Mouse (Mus musculus) kidney, postnatal 4 days (tissue): ENCODE measurements around the gene Srsf9.
"Not testable (repeated sequence)": the region's sequence is repeated elsewhere in the genome, so short reads cannot be mapped to it uniquely, and the experiment has no call there.

Source experiments
- DNase-seq, 2 experiments: peaks; one replicate each; pipeline ENCODE4 v3.0.0; 2021; ENCODE audit warnings: mixed read lengths in 2 of 2

The Srsf9 gene

DNA sequence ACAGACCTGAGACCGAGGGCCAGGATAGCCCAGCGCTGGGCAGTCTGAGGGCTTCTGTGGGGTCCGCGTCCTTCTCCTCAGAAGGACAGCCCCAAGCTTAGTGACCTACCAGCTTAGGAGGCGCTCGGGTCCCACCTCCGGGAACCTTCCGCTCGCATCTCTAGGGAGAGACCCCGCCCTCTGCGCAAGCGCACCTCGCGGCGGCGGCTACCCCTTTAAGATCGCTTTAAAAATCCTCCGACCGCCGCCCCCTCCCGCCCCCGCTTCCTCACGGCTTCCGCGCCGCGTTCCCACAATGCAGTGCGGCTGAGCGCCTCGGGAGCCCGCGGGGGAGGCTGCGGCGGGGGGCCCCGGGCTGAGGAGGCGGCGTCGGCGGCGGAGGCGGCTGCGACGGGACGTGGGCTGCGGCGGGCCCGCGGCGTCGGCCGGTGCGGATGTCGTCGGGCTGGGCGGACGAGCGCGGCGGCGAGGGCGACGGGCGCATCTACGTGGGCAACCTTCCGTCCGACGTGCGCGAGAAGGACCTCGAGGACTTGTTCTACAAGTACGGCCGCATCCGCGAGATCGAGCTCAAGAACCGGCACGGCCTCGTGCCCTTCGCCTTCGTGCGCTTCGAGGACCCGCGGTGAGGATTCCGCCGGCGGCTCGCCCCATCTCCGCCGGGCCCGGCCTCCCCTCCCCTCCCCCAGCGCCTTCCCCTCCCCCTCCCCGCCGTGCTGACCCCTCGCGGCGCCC is at the start of gene Srsf9:
Gene Srsf9 (plus strand): TSS at position 303 of the 735 bp plus-strand sequence.
- DNase-seq, result peak; percentile 97 to 98

- no peak for DNase-seq
Observed at GRCm38 (mm10) chr5:115278053-115278452, 48.9 kb upstream of the Srsf9 start.

DNA sequence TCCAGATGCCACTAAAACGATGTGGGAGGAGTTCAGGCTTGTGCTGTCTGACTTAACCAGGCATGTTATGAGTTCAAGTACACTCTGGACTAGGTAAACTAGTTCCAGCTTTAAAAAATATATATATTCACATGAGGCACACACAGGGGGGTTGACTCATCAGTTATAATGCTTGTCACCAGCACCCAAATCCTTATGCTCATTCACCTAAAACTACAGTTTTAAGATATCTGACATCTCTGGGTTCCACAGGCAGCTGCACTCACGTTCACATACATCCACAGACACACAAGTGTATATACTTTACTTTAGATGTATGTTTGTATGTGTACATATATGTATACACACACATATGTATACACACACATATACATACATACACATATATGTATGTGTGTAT is 48.2 kb upstream of the Srsf9 start:
- no peak for DNase-seq

GRCm38 (mm10) chr5:115279226-115280049 is 47.5 kb upstream of the Srsf9 start, which contains the start of gene Coq5:
Gene Coq5, plus strand, starts transcription at chr5:115279666.
- peak; percentile 89 to 92 for DNase-seq

DNA sequence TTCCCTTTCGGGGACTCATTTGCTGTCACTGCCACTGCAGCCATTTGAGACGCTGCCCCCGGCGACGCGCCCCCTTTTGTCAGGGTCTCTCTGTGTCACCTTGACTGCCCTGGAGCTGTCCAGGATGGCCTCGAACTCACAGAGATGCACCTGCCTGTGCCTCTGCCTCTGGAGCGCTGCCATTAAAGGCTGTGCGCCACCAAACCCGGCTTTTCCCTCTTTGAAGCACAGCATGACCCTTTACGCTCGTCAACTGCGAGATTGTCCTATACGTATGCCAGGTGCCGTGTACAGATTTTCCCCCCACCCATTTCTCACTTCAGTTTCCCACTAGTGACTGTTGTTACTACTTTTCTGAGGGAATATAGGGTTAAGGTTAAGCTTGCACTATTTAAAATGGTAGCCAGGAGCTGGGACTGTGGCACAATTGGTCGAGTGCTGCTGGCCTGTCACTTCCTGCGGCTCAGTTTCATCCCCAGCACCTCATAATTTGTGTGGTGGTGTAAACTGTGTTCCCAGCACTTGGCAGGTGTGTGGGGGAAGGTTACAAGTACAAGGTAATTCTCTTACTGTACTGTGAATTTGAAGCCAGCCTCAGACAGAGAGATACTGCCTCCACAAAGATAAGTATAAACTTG is 46.8 kb upstream of the Srsf9 start:
- peak; percentile 32 to 43 for DNase-seq

GRCm38 (mm10) chr5:115284735-115285134 is 42.2 kb upstream of the Srsf9 start:
- no peak for DNase-seq

GRCm38 (mm10) chr5:115294173-115294572 is 32.8 kb upstream of the Srsf9 start:
- DNase-seq, result peak in 1 of 2 experiments; percentile 16

DNA sequence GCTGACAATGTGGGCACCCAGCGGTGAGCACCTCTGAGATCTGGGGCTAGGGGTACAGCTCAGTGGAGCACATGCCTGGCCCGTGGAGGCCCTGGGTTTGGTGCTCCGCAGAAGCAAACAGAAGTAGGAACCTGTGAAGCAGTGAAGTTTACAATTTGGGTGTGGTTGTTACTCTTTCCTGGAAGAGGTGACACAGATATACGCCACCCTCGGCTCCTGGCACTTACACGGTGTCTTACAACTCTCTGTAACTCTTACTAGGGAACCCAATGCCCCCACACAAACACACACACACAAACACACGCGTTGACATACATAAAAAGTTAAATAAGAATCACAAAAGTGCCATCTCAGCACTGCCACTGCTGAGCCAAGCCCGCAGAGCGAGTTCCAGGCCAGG is 30.6 kb upstream of the Srsf9 start:
- no peak for DNase-seq

GRCm38 (mm10) chr5:115300035-115300744 is 26.8 kb upstream of the Srsf9 start:
- DNase-seq, result peak; percentile 77 to 84

- DNase-seq, result peak; percentile 100
Observed at GRCm38 (mm10) chr5:115300792-115301614, 26.0 kb upstream of the Srsf9 start, which contains the start of gene Dynll1. Gene Dynll1, minus strand, starts transcription at chr5:115300999.

GRCm38 (mm10) chr5:115301615-115302014 is 25.4 kb upstream of the Srsf9 start:
- no peak for DNase-seq

GRCm38 (mm10) chr5:115302190-115302589 is 24.8 kb upstream of the Srsf9 start:
- not testable (repeated sequence) for DNase-seq

DNA sequence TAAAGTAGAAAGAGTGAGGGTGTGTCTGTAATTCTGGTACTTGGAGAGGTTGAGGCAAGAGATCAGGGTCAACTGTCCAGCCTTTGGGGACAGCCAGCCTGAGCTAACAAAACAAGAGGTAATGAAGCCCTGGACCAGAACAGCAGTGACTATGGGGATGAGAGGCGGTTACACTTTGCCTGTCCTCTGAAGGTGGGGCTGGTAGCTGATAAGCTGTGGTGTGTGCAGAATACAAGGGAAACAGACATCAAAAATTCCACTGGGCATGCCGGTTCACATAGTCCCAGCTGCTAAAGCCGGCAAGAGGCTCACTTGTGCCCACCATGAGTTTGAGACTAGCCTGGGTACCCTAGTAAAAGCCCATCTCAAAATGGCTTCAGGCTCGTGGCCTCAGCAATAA is 14.6 kb upstream of the Srsf9 start:
- DNase-seq, result no peak

DNA sequence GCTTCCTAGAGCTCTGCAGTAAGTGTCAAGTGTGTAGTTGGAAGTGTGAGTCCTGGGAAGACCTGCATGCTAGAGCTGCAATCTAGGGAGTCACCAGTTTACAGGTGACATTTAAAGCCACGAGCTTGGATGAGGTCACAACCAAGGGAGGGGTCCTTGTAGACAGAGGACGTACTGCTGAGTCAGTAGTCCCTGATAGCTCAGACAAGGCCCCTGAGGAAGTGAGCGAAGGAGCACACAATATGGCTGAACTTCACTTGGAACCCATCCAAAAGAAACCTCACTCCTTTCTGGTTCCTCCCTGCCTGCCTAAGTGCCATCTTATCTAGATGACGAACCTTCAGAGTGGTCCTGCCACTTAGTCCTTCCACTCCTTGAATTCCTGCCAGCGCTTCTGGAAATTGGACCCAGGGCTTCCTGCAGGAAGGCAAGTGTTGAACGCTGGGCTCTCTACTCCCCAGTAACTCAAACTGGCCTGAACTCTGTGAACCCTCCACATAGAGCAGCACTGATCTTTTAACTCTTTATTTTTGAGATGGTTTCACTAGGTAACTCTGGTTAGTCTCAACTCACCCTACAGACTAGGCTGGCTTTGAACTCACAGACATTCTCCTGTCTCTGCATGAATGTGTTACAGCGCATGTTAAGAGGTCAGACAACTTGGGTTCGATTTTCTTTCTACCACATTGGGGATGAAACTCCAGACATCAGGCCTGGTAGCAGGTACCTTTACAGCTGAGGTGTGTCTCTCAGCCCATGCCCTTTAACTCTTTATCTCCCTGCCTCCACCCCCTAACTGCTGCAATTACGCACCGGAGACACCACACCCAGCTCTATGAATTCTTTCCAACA is 13.9 kb upstream of the Srsf9 start:
- DNase-seq, result no peak

GRCm38 (mm10) chr5:115313668-115313943 is 13.4 kb upstream of the Srsf9 start:
- DNase-seq, result no peak

- DNase-seq, result peak; percentile 32 to 49
Observed at GRCm38 (mm10) chr5:115316968-115317644, 9.9 kb upstream of the Srsf9 start.

DNA sequence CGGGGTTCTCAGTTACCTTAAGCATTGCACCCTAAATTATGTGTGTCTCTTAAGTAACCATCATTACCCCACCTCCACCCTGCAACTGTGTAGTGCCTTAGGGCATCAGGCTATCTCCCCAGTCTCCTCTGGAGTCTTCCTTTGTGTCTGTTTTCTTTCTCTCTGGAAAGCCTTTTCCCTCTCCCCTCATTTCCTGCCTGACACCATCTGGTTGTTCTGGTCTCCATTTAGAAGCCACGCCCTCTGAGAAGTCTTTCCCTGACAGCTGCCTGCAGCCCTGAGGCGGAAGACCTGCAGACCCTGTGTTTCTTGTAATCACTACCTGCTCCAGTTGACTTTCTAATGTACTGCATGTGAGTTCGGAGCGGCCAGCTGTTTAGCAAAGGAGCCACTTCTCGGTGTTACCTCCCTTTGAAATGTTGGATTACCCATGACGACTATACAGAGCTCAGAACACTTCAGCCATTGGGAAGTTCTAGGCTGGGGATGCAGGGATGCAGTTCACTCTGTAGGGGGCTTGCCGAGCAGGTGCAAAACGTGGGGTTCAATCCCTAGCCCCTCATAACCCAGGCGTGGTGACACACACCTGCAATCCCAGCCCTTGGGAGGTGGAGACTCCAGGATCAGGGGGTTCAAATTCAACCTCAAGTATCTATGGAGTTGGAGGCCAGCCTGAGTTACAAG is 9.2 kb upstream of the Srsf9 start:
- DNase-seq, result peak; percentile 42 to 51

DNA sequence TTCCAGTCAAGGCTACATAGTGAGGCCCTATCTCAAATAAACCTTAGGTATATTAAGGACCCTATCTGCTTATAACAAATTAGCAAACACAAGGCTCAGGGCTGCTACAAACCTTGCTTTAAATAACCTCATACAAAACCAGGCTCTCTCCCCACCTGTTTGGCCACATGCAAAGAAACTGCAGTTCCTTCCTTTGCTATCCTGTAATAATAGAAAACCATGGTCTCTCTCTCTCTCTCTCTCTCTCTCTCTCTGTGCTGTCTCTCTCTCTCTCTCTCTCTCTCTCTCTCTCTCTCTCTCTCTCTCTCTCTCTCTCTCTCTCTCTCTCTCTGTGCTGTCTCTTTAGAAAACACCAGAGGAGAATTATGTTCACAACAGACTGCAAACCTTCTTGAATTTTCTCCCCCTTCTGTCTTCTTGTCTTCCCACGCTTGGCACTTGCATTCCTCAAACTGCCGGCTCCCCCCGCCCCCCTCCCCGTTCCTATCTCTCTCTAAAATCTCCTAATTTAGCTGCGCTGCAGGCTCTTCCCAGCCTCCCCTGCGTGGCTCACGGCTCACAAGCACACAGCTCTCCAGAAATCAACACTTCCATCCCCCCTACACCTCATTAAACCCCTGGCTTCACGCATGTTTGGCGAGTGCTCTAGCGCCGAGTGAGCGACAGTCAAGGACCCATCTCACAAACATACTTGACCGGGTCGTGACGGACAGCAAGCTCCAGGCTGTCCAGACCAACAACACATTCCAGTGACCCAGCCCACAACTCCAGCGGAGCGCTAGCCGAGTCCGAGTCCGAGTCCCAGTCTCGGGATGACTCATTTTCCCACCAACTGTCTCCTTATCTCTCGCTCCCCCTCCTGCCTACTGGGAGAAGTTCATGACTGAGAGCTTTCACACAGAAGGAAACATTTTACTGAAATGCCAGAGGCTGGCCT is 7.7 kb upstream of the Srsf9 start:
- DNase-seq, result peak; percentile 81 to 90
